Mouse (Mus musculus) spleen, adult 2 months (tissue): Measurements from ENCODE around the gene Sptbn2. TPM values are rescaled to one million over a fixed set of nuclear protein-coding genes. Genes with fewer than 3 reads are reported as not detected.
"Not testable (repeated sequence)": the region's sequence is repeated elsewhere in the genome, so short reads cannot be mapped to it uniquely, and the experiment has no call there.

Experiments used
- DNase-seq, 2 experiments: peaks; one replicate each; pipeline versions ENCODE4 v3.0.0 to v3.0.0-alpha.2; 2012 to 2021; ENCODE audit warnings: low spot score in 2 of 2, low read depth in 1 of 2
- H3K27ac ChIP-seq: fragments of 200-500 bp; 2 replicates; pipeline ENCODE4 v1.5.1; 2012; ENCODE audit warnings: low read length, inconsistent platforms; ENCODE audit not compliant: insufficient read depth
- H3K27me3 ChIP-seq: fragments of 200-500 bp; 2 replicates; pipeline ENCODE4 v1.6.1; 2012; ENCODE audit warnings: mild to moderate bottlenecking, moderate library complexity, low read length, inconsistent platforms; ENCODE audit not compliant: control insufficient read depth, insufficient read depth
- H3K36me3 ChIP-seq: fragments of 200-500 bp; 2 replicates; pipeline ENCODE4 v1.6.1; 2012; ENCODE audit warnings: mild to moderate bottlenecking, low read length, inconsistent platforms; ENCODE audit not compliant: control insufficient read depth, insufficient read depth
- H3K4me1 ChIP-seq: fragments of 200-500 bp; 2 replicates; pipeline ENCODE4 v1.6.1; 2011; ENCODE audit warnings: inconsistent platforms; ENCODE audit not compliant: control insufficient read depth, insufficient read depth, insufficient read length
- H3K4me3 ChIP-seq: fragments of 200-500 bp; 2 replicates; pipeline ENCODE4 v1.5.1; 2011; ENCODE audit warnings: mild to moderate bottlenecking, inconsistent platforms; ENCODE audit not compliant: insufficient read depth, insufficient read length; ENCODE audit errors: extremely low read depth
- CTCF ChIP-seq: fragments of 200-500 bp; IDR thresholded peaks from 2 replicates; pipeline ENCODE4 v1.5.1; 2011; ENCODE audit warnings: mild to moderate bottlenecking, inconsistent platforms; ENCODE audit not compliant: insufficient read depth, insufficient read length, insufficient replicate concordance; ENCODE audit errors: extremely low read depth
- POLR2A ChIP-seq: fragments of 200-500 bp; IDR thresholded peaks from 2 replicates; pipeline ENCODE4 v1.6.1; 2011; ENCODE audit warnings: low read depth, low read length, inconsistent platforms
- WGBS: fragments of 180-500 bp; shearing (Covaris S2); methylation state at CpG from one replicate; pipeline ENCODE4 v1.1.7; 2018; 5-methylcytosine and 5-hydroxymethylcytosine counted together
- polyA plus RNA-seq: library from polyadenylated mRNA; depleted of rRNA; stranded (reverse); fragments of >200 nt; gene quantifications from 2 replicates; pipeline ENCODE4 v1.2.3, GENCODE M21; 2012

Sptbn2 gene
- polyA plus RNA-seq, 1 experiment: 0.16 TPM

- Histone ChIP-seq H3K4me3 (no peak overlapping the region), H3K36me3 (no peaks in the 10 kb centered on the region), H3K4me1 (no peaks in the 10 kb centered on the region), H3K27ac (no peak overlapping the region), H3K27me3 (no peaks in the 10 kb centered on the region)
- TF ChIP-seq CTCF (no peak), POLR2A (no peak)
- 90% methylated on average over 9 of the region's 9 CpGs for WGBS
- DNase-seq: no peak
Observed at GRCm38 (mm10) chr19:4747631-4748312, 36.8 kb downstream of the Sptbn2 start.

- Histone ChIP-seq H3K27me3 (no peaks in the 10 kb centered on the region), H3K4me3 (no peak overlapping the region), H3K27ac (no peak overlapping the region), H3K4me1 (no peaks in the 10 kb centered on the region), H3K36me3 (no peaks in the 10 kb centered on the region)
- 88% methylated on average over 10 of the region's 10 CpGs for WGBS
- DNase-seq: no peak
- no peak for TF ChIP-seq POLR2A
- TF ChIP-seq CTCF: no peak
Observed at GRCm38 (mm10) chr19:4748493-4748892, 37.5 kb downstream of the Sptbn2 start.

GRCm38 (mm10) chr19:4749975-4750374 is 39.0 kb downstream of the Sptbn2 start:
- Histone ChIP-seq H3K27me3 (no peaks in the 10 kb centered on the region), H3K27ac (no peak overlapping the region), H3K4me3 (no peak overlapping the region), H3K36me3 (no peaks in the 10 kb centered on the region), H3K4me1 (no peaks in the 10 kb centered on the region)
- TF ChIP-seq CTCF (no peak), POLR2A (no peak)
- DNase-seq: no peak
- 85% methylated on average over 6 of the region's 6 CpGs for WGBS

GRCm38 (mm10) chr19:4755565-4756192 is 44.7 kb downstream of the Sptbn2 start:
- peaks cover 6% of the 10 kb centered on the region; the same call in 1 of the 2 replicates for H3K4me1 ChIP-seq
- TF ChIP-seq POLR2A (no peak), CTCF (peak; percentile 97)
- no peaks in the 10 kb centered on the region for H3K27me3 ChIP-seq
- peak overlapping the region; percentile 87 for H3K27ac ChIP-seq
- under 1% methylated on average over 10 of the region's 10 CpGs for WGBS
- peak overlapping the region; percentile 97 for H3K4me3 ChIP-seq
- H3K36me3 ChIP-seq: peaks cover 3% of the 10 kb centered on the region
- DNase-seq: peak; percentile 77 to 90

- peak; percentile 61 for TF ChIP-seq POLR2A
- TF ChIP-seq CTCF: no peak
- Histone ChIP-seq H3K4me1 (peaks cover 6% of the 10 kb centered on the region; the same call in 1 of the 2 replicates), H3K27ac (peak within 1 kb of the TSS; percentile 93), H3K4me3 (peak within 1 kb of the TSS; percentile 97), H3K36me3 (peaks cover 3% of the 10 kb centered on the region), H3K27me3 (no peaks in the 10 kb centered on the region)
- under 1% methylated on average over 65 of the region's 65 CpGs for WGBS
- DNase-seq: peak; percentile 92 to 95
Observed at GRCm38 (mm10) chr19:4756193-4756911, 45.4 kb downstream of the Sptbn2 start, which contains the start of gene Rbm4b. TSS of gene Rbm4b (plus strand) at chr19:4756497.

GRCm38 (mm10) chr19:4756921-4757320 is 46.0 kb downstream of the Sptbn2 start:
- TF ChIP-seq CTCF: no peak
- no peak for TF ChIP-seq POLR2A
- no peak for DNase-seq
- WGBS: 13% methylated on average over 9 of the region's 9 CpGs
- peak overlapping the region; percentile 97 for H3K4me3 ChIP-seq
- H3K27me3 ChIP-seq: no peaks in the 10 kb centered on the region
- 0 out of 2 replicates have a peak overlapping the region, but pooled peaks have one; percentile 93 for H3K27ac ChIP-seq
- peaks cover 6% of the 10 kb centered on the region; the same call in 1 of the 2 replicates for H3K4me1 ChIP-seq
- H3K36me3 ChIP-seq: peaks cover 4% of the 10 kb centered on the region

- DNase-seq, H3K4me1 ChIP-seq, H3K27me3 ChIP-seq, H3K4me3 ChIP-seq, H3K27ac ChIP-seq: not testable (repeated sequence)
- peaks cover 12% of the 10 kb centered on the region for H3K36me3 ChIP-seq
- WGBS: 82% methylated on average over 8 of the region's 8 CpGs
Observed at GRCm38 (mm10) chr19:4760544-4760943, 49.6 kb downstream of the Sptbn2 start.
